Mouse (Mus musculus) right cerebral cortex, adult 18-20 months (tissue): ENCODE measurements around the gene Ap3b2.

Source experiments
- DNase-seq: peaks from one replicate; pipeline ENCODE4 v3.0.0; 2022; ENCODE audit warnings: mixed read lengths

Ap3b2 gene

DNA sequence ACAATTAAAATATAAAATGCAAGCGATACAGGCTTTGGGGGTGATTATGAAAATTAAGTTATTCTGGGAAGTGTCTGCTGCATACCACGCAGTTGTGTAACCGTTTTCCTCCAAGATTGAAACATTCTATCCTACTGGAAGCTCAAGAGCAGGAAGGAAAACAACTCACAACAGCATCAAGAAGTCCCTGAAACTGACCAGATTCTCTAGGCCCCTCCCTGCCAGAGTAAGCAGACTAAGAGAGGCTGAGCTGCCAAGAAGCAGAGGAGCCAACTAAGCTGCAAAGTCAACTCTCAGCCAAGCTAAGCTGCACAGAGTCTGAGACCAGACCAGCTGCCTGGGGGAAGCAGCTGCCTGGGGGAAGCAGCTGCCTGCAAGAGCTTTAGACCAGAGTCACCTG, 18.5 kb downstream of the Ap3b2 start:
- peak; percentile 70 for DNase-seq

DNA sequence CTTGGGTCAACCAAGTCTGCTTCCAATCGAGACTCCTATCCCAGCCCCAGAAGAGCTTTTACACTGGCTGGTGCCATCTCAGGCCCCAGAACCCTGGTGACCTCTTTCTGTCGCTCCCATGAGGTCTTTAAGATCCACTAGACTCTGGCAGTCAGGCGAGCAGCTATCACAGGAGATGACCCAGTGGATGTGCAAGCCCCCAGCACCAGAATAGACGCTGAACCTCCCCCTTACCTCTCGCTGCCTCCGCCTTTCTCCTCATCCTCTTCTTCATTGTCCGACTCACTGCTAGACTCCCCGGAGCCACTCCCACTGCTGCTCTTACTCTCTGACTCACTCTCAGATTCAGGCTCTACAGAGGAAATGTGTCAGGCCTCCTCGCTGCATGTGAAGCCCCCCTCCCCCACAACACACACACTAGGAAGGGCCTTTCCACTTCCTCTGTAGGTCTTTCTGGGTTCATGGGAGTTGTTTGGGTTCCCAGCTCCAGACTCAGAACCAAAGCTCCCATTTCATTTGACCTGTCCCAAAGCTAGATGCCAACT, 28.7 kb downstream of the Ap3b2 start:
- DNase-seq: peak; percentile 49

DNA sequence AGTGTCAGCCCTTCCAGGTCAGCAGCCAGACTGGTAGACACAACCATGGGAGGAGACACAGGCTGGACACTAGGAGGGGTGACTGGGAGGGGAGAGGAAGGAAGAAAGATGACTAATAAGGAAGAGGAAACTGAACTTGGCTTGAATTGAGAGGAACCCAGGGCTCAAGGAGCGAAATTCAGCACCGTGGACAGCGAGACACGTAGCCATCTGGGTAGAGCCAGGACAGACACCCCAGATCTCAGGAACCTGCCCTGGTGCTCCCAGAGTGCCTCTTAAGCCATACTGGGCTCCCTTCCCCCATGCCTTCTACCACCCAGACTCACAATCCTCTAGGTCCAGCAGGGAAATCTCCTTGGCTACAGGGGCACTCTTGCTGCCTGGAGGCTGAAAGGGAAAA, 29.6 kb downstream of the Ap3b2 start:
- DNase-seq: no peak

DNA sequence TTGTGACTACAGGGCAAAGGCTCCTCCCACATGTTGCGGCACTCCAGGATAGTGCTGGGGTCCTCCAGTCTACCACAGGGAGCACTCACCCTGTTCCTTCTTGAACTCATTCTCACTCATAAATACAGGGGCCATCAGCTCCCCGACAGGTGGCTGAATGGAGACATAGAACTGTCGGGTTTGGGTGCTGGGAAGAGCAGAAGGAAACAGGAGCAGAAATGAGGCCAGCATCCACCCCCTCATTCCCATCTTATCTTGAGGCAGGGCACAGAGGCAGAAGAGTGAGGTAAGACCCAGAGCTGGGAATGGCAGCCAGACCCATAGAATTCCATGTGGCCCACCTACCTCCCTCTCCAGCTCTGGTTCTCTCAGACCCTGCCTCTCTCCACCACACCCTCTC, 30.9 kb downstream of the Ap3b2 start:
- DNase-seq: peak; percentile 48

DNA sequence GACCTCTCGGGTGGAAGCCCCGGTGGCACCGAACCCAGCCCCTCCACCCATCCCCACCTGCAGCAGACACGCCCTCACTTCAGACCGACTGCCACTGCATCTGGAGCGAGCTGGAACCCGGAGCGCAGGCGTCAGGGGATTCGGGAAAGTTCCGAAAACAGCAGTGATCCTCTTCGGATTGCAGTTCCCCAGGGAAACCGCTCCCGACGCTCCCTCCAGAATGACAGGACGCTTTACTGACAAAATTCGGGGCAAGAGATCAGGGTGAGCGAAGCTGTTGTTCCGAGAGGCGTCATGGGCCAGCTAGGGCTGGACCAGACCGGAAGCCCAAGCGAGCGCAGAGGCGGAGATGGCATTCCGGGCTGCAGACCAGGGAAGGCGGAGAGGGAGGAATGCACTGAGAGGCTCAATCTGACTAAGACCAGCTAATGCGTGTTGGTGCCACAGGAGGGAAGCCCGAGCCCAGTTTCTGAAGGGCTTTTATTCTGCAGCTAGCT, 38.5 kb downstream of the Ap3b2 start, which contains the start of gene Cpeb1:
Gene Cpeb1 (minus strand): TSS at position 311 of the 497 bp plus-strand sequence.
- DNase-seq: peak; percentile 87

DNA sequence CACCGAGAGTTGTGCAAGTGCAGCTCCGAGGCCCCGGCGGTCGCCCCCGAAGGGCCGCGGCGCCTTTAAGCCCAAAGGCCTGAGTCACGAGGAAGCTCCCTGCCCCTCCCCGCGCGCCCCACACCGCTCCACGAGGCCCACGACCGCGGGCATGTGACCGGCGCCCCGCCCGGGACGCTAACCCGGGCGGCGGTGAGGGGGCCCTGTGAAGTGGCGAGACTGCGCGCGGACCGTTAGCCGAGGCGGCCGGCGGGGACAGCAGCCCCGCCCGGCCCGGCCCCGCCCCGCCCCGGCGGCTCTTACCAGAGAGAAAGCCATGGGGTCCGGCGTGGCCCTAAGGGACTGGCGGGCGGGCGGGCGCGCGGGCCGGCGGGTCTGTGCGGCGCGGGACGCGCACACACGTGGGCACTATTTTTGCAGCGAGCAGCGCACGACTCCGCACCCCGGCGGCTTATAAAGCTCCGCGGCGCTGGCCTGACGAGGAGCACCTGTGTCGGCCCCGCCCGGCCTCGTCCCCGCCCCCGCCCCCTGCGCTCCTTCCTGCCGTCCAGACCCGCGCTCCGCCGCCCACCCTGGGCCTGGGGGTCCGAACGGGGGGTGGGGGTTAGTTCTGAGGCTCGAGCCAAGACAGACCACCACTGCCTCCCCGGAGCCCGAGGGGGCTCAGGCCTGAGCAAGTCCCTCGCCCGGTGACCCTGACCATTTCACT, 39.2 kb downstream of the Ap3b2 start:
- peak; percentile 74 for DNase-seq

DNA sequence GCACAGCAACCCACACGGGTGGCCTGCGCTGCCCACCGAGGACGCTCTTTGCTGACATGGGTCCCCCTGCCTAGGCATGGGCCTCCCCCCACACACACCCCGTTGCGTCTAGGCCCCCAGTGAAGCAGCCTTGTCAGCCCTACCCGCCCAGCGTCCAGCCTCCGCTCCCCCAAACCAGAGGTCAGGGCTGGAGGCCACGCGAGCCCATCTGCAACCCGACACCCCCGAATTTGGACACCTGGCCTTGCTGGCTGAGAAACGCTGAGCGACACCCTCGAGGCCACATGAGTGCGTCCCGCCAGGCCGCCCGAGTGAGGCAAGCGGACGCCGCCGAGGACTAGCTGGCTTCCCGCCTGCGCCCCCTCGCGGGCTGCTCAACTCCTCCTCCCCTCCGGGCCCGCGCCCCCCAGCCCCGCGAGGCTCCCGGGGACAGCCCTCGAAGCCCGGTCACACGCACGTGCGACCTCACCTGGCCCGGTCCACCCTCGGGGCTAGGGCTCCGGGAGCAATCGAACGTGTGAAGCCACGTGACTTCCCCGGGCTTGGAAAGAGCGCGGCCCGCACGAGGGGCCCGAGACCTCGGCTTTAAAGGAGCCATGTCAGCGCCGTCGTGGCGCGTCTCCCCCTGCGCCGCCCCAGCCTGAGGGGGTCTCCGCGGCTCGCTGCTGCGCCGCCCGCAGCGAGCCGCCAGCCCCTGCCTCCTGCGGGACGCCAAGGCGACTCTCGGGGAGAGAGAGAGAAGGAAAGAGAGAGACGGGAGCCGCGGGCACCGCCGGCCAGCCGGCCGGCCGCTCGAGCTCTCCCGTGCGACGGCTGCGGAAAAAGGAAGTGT, 40.1 kb downstream of the Ap3b2 start:
- peak; percentile 32 for DNase-seq

DNA sequence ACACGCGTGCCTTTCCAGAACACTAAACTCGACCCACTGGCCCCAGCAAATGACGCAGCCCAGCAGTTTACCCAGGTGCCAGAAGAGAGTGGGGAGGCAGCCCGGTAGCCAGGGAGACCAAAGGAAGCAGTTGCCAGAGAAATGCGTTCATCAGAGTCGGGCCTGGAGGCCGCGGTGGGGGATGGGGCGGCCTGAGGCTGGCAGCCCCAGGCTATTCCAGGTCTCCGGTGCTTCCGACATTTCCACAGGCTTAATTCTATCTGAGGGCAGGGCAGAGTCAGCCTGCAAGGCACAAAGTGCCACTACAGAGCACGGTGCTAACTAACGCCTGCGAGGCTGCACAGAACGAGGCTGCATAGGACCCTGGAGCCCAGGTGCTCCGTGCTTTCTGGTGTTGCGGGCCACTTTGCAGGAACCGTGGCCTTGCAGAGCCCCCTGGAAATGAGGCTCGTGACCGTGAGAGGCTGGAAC, 40.7 kb downstream of the Ap3b2 start:
- peak; percentile 52 for DNase-seq
